Mouse (Mus musculus): ENCODE results near the gene Mpp3. TPM values are rescaled to one million over a fixed set of nuclear protein-coding genes. Genes with fewer than 3 reads are reported as not detected.
A peak's percentile ranks its signal among the peaks of the same experiment; 100 is the strongest.
"Not testable (repeated sequence)": the region's sequence is repeated elsewhere in the genome, so short reads cannot be mapped to it uniquely, and the experiment has no call there.

Gene Mpp3
- polyA plus RNA-seq, 2 experiments from 2014 or later = 0.36 TPM; not detected in 1

GRCm38 (mm10) chr11:102010140-102010539 is 18.1 kb downstream of the Mpp3 start:
- ATAC-seq = no peak

DNA sequence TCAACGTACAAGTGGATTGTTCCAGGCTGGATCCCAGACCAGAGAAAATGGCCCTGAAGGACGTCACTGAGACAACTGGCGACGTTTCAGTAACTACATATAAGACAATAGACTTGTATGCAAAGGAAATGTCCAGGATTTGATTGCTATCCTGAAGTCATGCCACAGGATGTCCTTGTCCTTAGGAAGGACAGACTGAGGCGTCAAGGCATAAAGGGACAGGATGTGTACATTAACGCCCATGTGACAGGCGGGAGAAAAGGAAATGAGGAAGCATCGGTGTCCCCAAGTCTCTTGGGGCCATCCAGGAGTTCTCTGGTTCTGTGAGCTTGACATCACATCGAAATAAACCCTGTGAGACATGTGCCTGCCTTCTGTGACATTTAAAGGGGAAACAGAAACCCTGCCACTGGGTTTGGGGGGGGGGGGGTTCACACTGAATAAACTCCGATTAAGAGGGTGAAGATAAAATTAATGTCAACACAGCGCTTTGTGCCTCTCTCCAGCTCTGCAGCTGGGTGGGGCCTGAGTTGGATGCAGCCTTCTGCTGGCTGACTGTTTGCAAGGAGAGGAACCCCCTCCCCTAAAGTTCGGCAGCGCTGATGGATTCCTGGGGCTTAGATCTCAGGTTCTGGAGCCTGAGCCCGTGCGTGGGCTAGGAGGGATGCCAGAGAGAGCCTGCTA is 19.2 kb downstream of the Mpp3 start:
- ATAC-seq = no peak

DNA sequence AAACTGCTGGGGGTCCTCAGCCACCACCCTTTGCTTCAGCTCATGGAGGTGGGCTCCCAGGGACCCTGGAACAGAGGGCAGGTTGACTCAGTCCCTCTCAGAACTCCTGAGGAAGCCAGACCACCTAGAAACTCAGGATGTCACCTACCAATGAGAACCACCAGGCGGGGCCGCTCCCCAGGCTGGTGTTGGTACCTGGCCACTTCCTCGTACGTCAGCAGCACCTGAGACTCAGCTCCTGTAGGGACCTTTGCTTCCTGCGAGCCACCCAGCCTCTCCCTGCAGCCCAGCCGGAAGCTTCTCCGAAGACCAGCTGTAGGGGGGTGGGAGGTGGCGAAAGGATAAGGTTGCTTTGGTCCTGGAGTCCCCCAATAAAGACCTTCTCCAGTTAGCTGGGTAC is 19.9 kb downstream of the Mpp3 start:
- ATAC-seq = no peak

DNA sequence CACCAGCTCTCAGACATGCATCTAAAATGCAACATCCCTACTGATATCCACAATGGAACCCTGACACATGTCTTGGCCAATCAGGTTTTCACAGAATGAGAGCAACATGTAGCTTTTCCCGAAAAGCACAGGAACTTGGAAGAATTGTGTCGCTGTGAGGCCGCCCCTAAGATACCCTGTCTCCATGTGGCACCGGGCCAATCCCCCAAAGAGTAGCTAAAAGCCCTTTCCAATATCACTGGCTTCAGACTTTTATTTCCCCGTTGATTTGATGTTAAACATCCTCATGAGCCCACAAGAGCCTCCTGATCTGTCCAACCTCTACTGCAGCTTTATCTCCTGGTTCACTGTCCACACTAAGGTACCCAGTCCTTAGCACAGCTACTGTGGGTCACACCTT is 21.6 kb downstream of the Mpp3 start:
- no peak for ATAC-seq

GRCm38 (mm10) chr11:102006271-102006670 is 22.0 kb downstream of the Mpp3 start:
- ATAC-seq = no peak

DNA sequence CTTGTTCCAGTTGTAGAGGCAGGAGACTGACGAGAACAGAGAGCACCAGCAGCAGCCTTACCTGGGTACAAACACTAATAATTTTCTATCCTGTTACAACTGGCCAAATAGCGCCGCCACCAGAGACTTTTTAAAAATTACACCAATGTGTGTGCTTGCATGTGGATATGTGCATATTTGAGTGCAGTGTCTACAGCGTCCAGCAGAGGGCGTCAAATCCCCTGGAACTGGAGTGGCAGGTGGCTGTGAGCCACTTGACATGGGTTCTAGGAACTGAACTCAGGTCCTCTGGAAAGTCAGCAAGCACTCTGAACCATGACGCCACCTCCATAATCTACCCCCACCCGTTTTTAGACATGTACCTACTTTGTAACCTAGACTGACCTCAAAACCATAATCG is 24.0 kb downstream of the Mpp3 start:
- ATAC-seq = no peak

DNA sequence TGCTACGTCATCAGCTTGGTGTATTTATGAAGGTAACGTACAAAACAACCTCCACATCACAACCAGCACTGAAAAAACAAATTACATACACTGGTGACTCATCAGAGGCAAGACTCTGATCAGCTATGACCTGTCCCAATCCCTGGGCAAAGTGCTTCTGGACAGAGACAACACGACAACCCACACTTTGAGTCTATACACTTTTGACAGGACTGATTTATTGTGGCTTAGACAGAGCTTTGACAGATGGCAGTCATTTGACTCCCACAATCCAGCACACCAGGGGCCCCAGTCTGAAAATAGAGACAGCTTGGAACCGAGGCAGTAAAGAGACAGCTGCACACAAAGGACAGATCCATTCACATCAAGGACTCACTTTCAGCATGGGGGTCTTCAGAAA is 28.8 kb downstream of the Mpp3 start:
- no peak for ATAC-seq

DNA sequence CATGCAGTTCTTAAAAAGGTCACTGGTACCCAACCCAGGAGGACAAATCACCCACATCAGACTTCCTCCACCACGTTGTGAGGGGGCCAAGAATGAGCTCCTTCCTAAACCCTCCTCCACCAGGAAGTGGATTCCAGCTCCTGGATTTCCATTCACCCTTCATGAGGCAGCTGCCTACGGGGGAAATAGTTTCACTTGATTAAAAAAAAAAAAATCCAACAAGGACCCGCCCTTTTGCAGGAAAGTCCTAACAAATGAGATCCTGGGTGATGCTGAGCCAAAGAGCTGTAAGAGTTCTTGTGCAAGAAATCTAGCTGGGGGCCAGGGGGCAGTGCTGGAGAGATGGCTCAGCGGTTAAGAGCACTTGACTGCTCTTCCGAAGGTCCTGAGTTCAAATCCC is 30.0 kb downstream of the Mpp3 start:
- ATAC-seq = no peak

- no peak for ATAC-seq
Observed at GRCm38 (mm10) chr11:101995938-101996337, 32.3 kb downstream of the Mpp3 start.

GRCm38 (mm10) chr11:101994100-101994499 is 34.2 kb downstream of the Mpp3 start:
- ATAC-seq = no peak

DNA sequence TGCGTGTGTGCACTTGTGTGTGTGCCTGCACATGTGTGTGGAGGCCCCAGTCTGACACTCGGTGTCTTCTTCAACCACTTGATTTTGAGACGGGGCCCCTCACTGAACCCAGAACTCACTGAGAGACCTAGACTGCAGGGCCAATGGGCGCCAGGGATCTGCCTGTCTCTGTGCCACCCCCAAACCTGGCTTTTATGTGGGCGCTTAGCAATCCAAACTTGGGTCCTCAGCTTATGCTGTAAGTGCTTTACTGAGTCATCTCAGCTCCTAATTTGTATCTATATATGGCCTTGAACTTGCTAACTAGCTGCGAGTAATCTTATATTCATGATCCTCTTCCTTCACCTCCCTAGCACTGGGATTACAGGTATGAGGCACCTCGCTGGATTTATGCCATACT is 35.9 kb downstream of the Mpp3 start:
- no peak for ATAC-seq

GRCm38 (mm10) chr11:101991813-101992212 is 36.4 kb downstream of the Mpp3 start:
- ATAC-seq = no peak

- ATAC-seq = no peak
Observed at GRCm38 (mm10) chr11:101990244-101990643, 38.0 kb downstream of the Mpp3 start.

GRCm38 (mm10) chr11:101986913-101987312 is 41.3 kb downstream of the Mpp3 start, which contains the start of gene Dusp3:
TSS of gene Dusp3 (minus strand) at chr11:101987013.
- no peak for ATAC-seq

DNA sequence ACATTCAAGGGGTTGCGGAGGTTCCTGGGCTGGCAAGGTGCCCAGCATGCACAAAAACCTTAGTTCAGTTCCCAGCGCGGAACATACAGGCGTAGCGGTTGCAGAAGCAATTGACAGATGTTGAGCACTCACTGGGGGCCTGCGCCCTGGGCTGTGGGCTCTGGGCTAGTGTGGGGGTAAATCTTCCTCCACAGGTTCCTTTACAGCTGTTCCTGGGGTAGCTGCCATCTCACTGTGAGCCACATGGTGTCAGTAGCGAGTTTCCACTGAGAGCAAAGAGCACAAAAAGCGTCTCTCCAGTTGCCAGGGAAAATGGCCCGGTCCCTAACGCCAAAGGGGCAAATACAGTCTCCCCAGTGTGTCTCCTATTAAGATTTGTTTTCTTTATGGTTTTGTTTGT is 42.3 kb downstream of the Mpp3 start:
- no peak for ATAC-seq

DNA sequence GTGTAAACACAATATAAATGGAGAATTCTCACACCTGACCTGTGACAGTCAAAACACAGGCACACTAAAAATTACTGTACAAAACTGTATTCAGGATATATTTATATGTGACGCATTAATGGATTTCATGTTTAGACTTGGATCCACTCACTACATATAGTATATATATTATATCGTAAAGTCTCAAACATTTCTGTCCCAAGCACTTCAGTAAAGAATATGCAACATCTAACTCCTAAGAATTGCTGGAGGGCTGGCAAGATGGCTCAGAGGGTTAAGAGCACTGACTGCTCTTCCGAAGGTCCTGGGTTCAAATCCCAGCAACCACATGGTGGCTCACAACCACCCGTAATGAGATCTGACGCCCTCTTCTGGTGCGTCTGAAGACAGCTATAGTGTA is 42.8 kb downstream of the Mpp3 start:
- ATAC-seq = not testable (repeated sequence)

GRCm38 (mm10) chr11:101984054-101985025 is 43.9 kb downstream of the Mpp3 start, which contains the start of gene Cfap97d1:
TSS of gene Cfap97d1 (plus strand) at chr11:101984279.
- peak; percentile 46 for ATAC-seq

DNA sequence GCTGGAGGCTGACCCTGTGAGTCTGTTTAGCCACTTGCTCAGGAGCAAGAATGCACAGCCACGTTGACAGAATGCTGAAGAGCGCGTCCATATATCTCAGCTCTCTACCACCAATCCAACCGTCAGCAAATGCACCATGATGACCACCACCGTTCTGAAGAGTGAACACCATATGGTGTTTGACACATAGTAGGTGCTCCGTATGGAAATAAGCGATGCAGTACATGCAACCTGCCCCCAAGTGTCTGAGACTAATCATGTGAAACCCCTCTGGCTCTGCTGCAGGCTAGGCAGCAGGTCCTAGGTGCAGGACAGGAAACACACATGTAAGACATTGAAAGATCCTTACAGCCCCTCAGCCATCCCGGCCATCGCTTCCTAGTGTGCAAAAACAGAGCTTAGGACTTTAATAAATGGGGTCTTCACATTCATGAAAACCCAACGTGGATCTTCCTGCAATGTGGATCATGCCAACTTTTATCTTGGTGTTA is 44.8 kb downstream of the Mpp3 start:
- no peak for ATAC-seq

GRCm38 (mm10) chr11:101982981-101983411 is 45.3 kb downstream of the Mpp3 start:
- ATAC-seq = no peak

GRCm38 (mm10) chr11:101981850-101982249 is 46.4 kb downstream of the Mpp3 start:
- no peak for ATAC-seq

GRCm38 (mm10) chr11:101980603-101981157 is 47.6 kb downstream of the Mpp3 start:
- no peak for ATAC-seq

GRCm38 (mm10) chr11:101979140-101979539 is 49.1 kb downstream of the Mpp3 start:
- ATAC-seq = no peak

DNA sequence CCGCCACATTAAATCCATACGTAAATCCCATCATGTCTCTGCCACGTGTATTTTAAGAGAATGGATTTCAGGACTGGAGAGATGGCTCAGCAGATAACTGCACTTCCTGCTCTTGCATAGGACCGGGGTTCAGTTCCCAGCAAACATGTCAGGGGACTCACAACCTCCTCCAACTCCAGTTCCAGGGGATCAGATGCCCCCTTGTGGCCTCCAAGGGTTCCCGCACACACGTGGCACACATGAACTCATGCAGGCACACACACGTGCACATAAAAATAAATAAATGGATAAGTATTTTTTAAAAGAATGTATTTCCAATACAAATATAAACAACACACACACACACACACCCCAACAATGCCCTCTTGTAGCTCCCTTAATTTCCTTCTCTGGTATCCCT is 51.3 kb downstream of the Mpp3 start:
- ATAC-seq = no peak

Data from activated CD4-positive, CD25-positive, alpha-beta regulatory T cell, adult 4 months (primary cell).